Mouse (Mus musculus) embryonic facial prominence, embryonic 11.5 days (tissue): ENCODE data around the gene Tmsb4x. TPM values are rescaled to one million over a fixed set of nuclear protein-coding genes. Genes with fewer than 3 reads are reported as not detected.
A peak's percentile ranks its signal among the peaks of the same experiment; 100 is the strongest.

Experiments used
- ATAC-seq: fragments of 200-750 bp; cut with Nextera tagmentation; replicated peaks from 2 replicates; pipeline ENCODE4 v1.8.0; 2017; ENCODE audit warnings: low read depth; ENCODE audit not compliant: insufficient number of reproducible peaks, low FRiP score, low TSS enrichment
- DNase-seq: peaks from one replicate; pipeline ENCODE4 v3.0.0-alpha.2; 2015; ENCODE audit warnings: low spot score
- H3K27ac ChIP-seq: fragments of 300-500 bp; sonication (generic); replicated peaks from 2 replicates; pipeline ENCODE4 v1.5.1; 2014; ENCODE audit warnings: mild to moderate bottlenecking, low read depth, low read length, control low read depth
- H3K27me3 ChIP-seq: fragments of 300-500 bp; sonication (generic); 2 replicates; pipeline ENCODE4 v1.6.1; 2014; ENCODE audit warnings: mild to moderate bottlenecking, low read length, moderate library complexity, mixed read lengths; ENCODE audit not compliant: control insufficient read depth, insufficient read depth
- H3K36me3 ChIP-seq: fragments of 300-500 bp; sonication (generic); replicated peaks from 2 replicates; pipeline ENCODE4 v1.6.1; 2014; ENCODE audit warnings: low read depth, mild to moderate bottlenecking, low read length, moderate library complexity, mixed read lengths; ENCODE audit not compliant: control insufficient read depth, insufficient read depth
- H3K4me1 ChIP-seq: fragments of 300-500 bp; sonication (generic); 2 replicates; pipeline ENCODE4 v1.6.1; 2014; ENCODE audit warnings: low read length, mixed read lengths; ENCODE audit not compliant: control insufficient read depth, insufficient read depth
- H3K4me2 ChIP-seq: fragments of 300-500 bp; sonication (generic); 2 replicates; pipeline ENCODE4 v1.6.1; 2014; ENCODE audit warnings: low read depth, mild to moderate bottlenecking, control low read depth, low read length, moderate library complexity
- H3K4me3 ChIP-seq: fragments of 300-500 bp; sonication (generic); 2 replicates; pipeline ENCODE4 v1.5.1; 2014; ENCODE audit warnings: low read depth, low read length, control low read depth
- H3K9ac ChIP-seq: fragments of 300-500 bp; sonication (generic); replicated peaks from 2 replicates; pipeline ENCODE4 v1.6.1; 2014; ENCODE audit warnings: mild to moderate bottlenecking, control low read depth, low read length
- H3K9me3 ChIP-seq: fragments of 300-500 bp; sonication (generic); replicated peaks from 2 replicates; pipeline ENCODE4 v1.6.1; 2016; ENCODE audit warnings: mild to moderate bottlenecking, low read length, inconsistent platforms, mixed read lengths; ENCODE audit not compliant: control insufficient read depth
- WGBS: fragments of 180-500 bp; shearing (Covaris S2); extraction: QIAGEN DNeasy Blood & Tissue Kit; methylation state at CpG from one replicate; pipeline ENCODE4 v1.1.7; 2014; 5-methylcytosine and 5-hydroxymethylcytosine counted together
- polyA plus RNA-seq: library from polyadenylated mRNA; unstranded; fragments of >200 nt; fragmentation: Nextera tagmentation; extraction: Ambion mirVana; gene quantifications from 2 replicates; pipeline ENCODE4 v1.2.1, GENCODE M21; 2014

Gene Tmsb4x
- polyA plus RNA-seq: 3,139 and 3,175 TPM in 2 replicates

GRCm38 (mm10) chrX:167208978-167209754 lies at the start of gene Tmsb4x:
TSS of gene Tmsb4x (minus strand) at chrX:167209315.
- H3K9ac ChIP-seq: peak within 1 kb of the TSS; percentile 74
- DNase-seq: peak; percentile 79
- H3K27me3 ChIP-seq: peaks cover 3% of the 10 kb centered on the region; the same call in 1 of the 2 replicates
- ATAC-seq: peak; percentile 87
- H3K4me2 ChIP-seq: peak within 1 kb of the TSS; percentile 39
- H3K36me3 ChIP-seq: no peaks in the 10 kb centered on the region
- H3K27ac ChIP-seq: peak within 1 kb of the TSS; percentile 65
- no peaks in the 10 kb centered on the region for H3K4me1 ChIP-seq
- peak within 1 kb of the TSS; percentile 59 for H3K4me3 ChIP-seq
- H3K9me3 ChIP-seq: no peaks in the 10 kb centered on the region
- 24% methylated on average over 36 of the region's 39 CpGs for WGBS

GRCm38 (mm10) chrX:167241736-167242135 lies 32.6 kb upstream of the Tmsb4x start:
- Histone ChIP-seq H3K9ac (no peak overlapping the region), H3K27ac (no peak overlapping the region), H3K27me3 (no peaks in the 10 kb centered on the region), H3K9me3 (no peaks in the 10 kb centered on the region), H3K4me3 (no peak overlapping the region), H3K4me2 (no peak overlapping the region), H3K4me1 (no peaks in the 10 kb centered on the region), H3K36me3 (no peaks in the 10 kb centered on the region)
- no peak for DNase-seq
- ATAC-seq: no peak
- 91% methylated on average over 3 of the region's 3 CpGs for WGBS

- no peaks in the 10 kb centered on the region for H3K4me1 ChIP-seq
- H3K27ac ChIP-seq: no peak overlapping the region
- H3K36me3 ChIP-seq: no peaks in the 10 kb centered on the region
- no peak overlapping the region for H3K9ac ChIP-seq
- ATAC-seq (peak; percentile 86), DNase-seq (peak; percentile 52)
- no peaks in the 10 kb centered on the region for H3K27me3 ChIP-seq
- WGBS: 47% methylated on average over 9 of the region's 9 CpGs
- no peak overlapping the region for H3K4me3 ChIP-seq
- no peaks in the 10 kb centered on the region for H3K9me3 ChIP-seq
- no peak overlapping the region for H3K4me2 ChIP-seq
Observed at GRCm38 (mm10) chrX:167239293-167239921, 30.3 kb upstream of the Tmsb4x start.

GRCm38 (mm10) chrX:167233104-167233687 lies 24.1 kb upstream of the Tmsb4x start:
- DNase-seq (peak; percentile 79), ATAC-seq (peak; percentile 72)
- H3K27me3 ChIP-seq: no peaks in the 10 kb centered on the region
- WGBS: 19% methylated on average over 9 of the region's 9 CpGs
- no peak overlapping the region for H3K27ac ChIP-seq
- H3K4me2 ChIP-seq: no peak overlapping the region
- H3K9ac ChIP-seq: no peak overlapping the region
- no peaks in the 10 kb centered on the region for H3K36me3 ChIP-seq
- no peak overlapping the region for H3K4me3 ChIP-seq
- no peaks in the 10 kb centered on the region for H3K4me1 ChIP-seq
- no peaks in the 10 kb centered on the region for H3K9me3 ChIP-seq

GRCm38 (mm10) chrX:167231150-167231549 lies 22.0 kb upstream of the Tmsb4x start:
- Histone ChIP-seq H3K4me2 (no peak overlapping the region), H3K9me3 (no peaks in the 10 kb centered on the region), H3K9ac (no peak overlapping the region), H3K4me3 (no peak overlapping the region), H3K27me3 (no peaks in the 10 kb centered on the region), H3K4me1 (no peaks in the 10 kb centered on the region), H3K27ac (no peak overlapping the region), H3K36me3 (no peaks in the 10 kb centered on the region)
- no peak for DNase-seq
- 61% methylated on average over 8 of the region's 8 CpGs for WGBS
- ATAC-seq: no peak

- no peak overlapping the region for H3K27ac ChIP-seq
- no peaks in the 10 kb centered on the region for H3K9me3 ChIP-seq
- no peak overlapping the region for H3K4me2 ChIP-seq
- no peak overlapping the region for H3K9ac ChIP-seq
- H3K27me3 ChIP-seq: no peaks in the 10 kb centered on the region
- DNase-seq: no peak
- H3K4me3 ChIP-seq: no peak overlapping the region
- WGBS: 57% methylated on average over 1 of the region's 1 CpGs
- no peak for ATAC-seq
- H3K4me1 ChIP-seq: no peaks in the 10 kb centered on the region
- H3K36me3 ChIP-seq: no peaks in the 10 kb centered on the region
Observed at GRCm38 (mm10) chrX:167229819-167230218, 20.7 kb upstream of the Tmsb4x start.

- WGBS: 44% methylated on average over 6 of the region's 6 CpGs
- H3K4me2 ChIP-seq: no peak overlapping the region
- no peaks in the 10 kb centered on the region for H3K9me3 ChIP-seq
- ATAC-seq (no peak), DNase-seq (peak; percentile 64)
- no peaks in the 10 kb centered on the region for H3K36me3 ChIP-seq
- H3K27ac ChIP-seq: no peak overlapping the region
- H3K27me3 ChIP-seq: no peaks in the 10 kb centered on the region
- H3K4me1 ChIP-seq: no peaks in the 10 kb centered on the region
- no peak overlapping the region for H3K4me3 ChIP-seq
- no peak overlapping the region for H3K9ac ChIP-seq
Observed at GRCm38 (mm10) chrX:167229206-167229605, 20.1 kb upstream of the Tmsb4x start.

GRCm38 (mm10) chrX:167227756-167228155 lies 18.6 kb upstream of the Tmsb4x start:
- DNase-seq: no peak
- Histone ChIP-seq H3K9ac (no peak overlapping the region), H3K36me3 (no peaks in the 10 kb centered on the region), H3K4me1 (no peaks in the 10 kb centered on the region), H3K9me3 (no peaks in the 10 kb centered on the region), H3K4me2 (no peak overlapping the region), H3K27me3 (no peaks in the 10 kb centered on the region), H3K4me3 (no peak overlapping the region), H3K27ac (no peak overlapping the region)
- 91% methylated on average over 6 of the region's 6 CpGs for WGBS
- no peak for ATAC-seq
